In the genomic region with DNA sequence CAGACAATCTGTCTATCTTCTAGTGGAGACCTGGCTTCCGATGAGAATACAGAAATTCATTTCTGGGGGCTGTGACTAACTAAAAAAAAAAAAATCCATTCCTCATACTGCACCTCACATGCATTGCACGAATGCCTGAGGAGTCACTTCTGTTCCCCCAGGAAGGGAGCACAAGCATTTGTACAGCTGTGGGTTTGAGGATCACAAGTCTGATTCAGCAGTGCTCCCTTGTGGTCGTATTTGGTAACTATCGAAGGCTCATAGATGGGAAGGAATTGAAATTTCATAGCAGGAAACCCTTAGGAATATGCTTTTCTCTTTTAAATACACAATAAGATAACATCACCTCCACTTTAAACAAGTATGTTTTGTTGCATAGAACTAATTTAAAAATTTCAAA, we compare ENCODE assay signal across 8 mouse cellular contexts. TPM values are rescaled to one million over a fixed set of nuclear protein-coding genes. Genes with fewer than 3 reads are reported as not detected.
DNase-seq lines count a peak whose midpoint lies in the region; ATAC-seq and TF ChIP-seq lines count a peak whose summit lies in the region.

No protein-coding gene starts in this region.

- no peaks in the 10 kb centered on the region for H3K27me3 ChIP-seq in lung, embryonic 15.5 days

- peak; percentile 95 for DNase-seq in heart, adult 11 months
- DNase-seq in heart, postnatal 25 days (ENCODE audit: low spot score) = no peak
- DNase-seq in NIH3T3 (ENCODE audit: low read depth) = peak; percentile 77
- DNase-seq in heart, adult 8-10 months (ENCODE audit: low spot score) = peak; percentile 75
- peak; percentile 67 for DNase-seq in kidney, postnatal 14 days
- peak; percentile 22 to 34 for DNase-seq in spleen, postnatal 36 days (ENCODE audit: low spot score in 2 of 2)

- intact Hi-C loops in heart, postnatal 25 days (cut with DNase I) = loop anchor here (2.0 to 5.0 kb wide), 3 partner anchors 98 to 804 kb away; partner anchors contain the start of gene Abi2

- no peaks in the 10 kb centered on the region for H3K9me3 ChIP-seq in lung, embryonic 15.5 days

- TF ChIP-seq POLR2A in cortical plate, adult 2 months (IDR thresholded peaks at IDR 0.05; ENCODE audit: extremely low read depth, insufficient read depth, low read length) = no peak

- no peak for ATAC-seq in lung, embryonic 15.5 days (ENCODE audit: borderline replicate concordance, extremely low read depth, low FRiP score, low TSS enrichment)

- no peak overlapping the region for H3K4me3 ChIP-seq in cortical plate, adult 2 months (ENCODE audit: insufficient read depth, low read length)
- no peak overlapping the region for H3K4me3 ChIP-seq in lung, embryonic 15.5 days

- WGBS in lung, embryonic 15.5 days = 20% methylated on average over 4 of the region's 4 CpGs

- no peaks in the 10 kb centered on the region for H3K4me1 ChIP-seq in cortical plate, adult 2 months (ENCODE audit: control insufficient read depth, insufficient read depth, low read length)
- 0 out of 2 replicates have a peak, but pooled peaks cover 8% of the 10 kb centered on the region for H3K4me1 ChIP-seq in lung, embryonic 15.5 days

- peak overlapping the region; percentile 30 for H3K4me2 ChIP-seq in lung, embryonic 15.5 days

- no peaks in the 10 kb centered on the region for H3K36me3 ChIP-seq in lung, embryonic 15.5 days

- no peak overlapping the region for H3K27ac ChIP-seq in cortical plate, adult 2 months (ENCODE audit: insufficient read depth, low read length)
- H3K27ac ChIP-seq in lung, embryonic 15.5 days = no peak overlapping the region

- H3K9ac ChIP-seq in lung, embryonic 15.5 days = no peak overlapping the region

- TF ChIP-seq CTCF in cortical plate, adult 2 months (IDR thresholded peaks at IDR 0.05; ENCODE audit: extremely low read depth, insufficient read depth, low read length) = peak; percentile 81

RNA-seq across cellular contexts. Expression of gene Icos, which starts 16.6 kb away (rescaled TPM):
- total RNA-seq in heart, postnatal 25 days (2021) = under 1 TPM; 0.18 to 0.25 TPM
- polyA plus RNA-seq in cortical plate, adult 2 months (2012; rRNA removed) = 0.08 and 0.15 TPM in 2 replicates
- total RNA-seq in heart, adult 8-10 months (2022) = under 1 TPM in 3 of 4 experiments, not detected in 1; 0.27 to 0.28 (median 0.28) TPM
- polyA plus RNA-seq in lung, embryonic 15.5 days (2015; fragmentation: Nextera tagmentation; extraction: Ambion mirVana) = 0.43 and 0.81 TPM in 2 replicates
